Mouse (Mus musculus) ovary, adult 18-20 months (tissue): ENCODE results near the gene Clk1.

Experiments
- DNase-seq: peaks from one replicate; pipeline ENCODE4 v3.0.0; 2022; ENCODE audit warnings: low spot score, mixed read lengths

Gene Clk1

DNA sequence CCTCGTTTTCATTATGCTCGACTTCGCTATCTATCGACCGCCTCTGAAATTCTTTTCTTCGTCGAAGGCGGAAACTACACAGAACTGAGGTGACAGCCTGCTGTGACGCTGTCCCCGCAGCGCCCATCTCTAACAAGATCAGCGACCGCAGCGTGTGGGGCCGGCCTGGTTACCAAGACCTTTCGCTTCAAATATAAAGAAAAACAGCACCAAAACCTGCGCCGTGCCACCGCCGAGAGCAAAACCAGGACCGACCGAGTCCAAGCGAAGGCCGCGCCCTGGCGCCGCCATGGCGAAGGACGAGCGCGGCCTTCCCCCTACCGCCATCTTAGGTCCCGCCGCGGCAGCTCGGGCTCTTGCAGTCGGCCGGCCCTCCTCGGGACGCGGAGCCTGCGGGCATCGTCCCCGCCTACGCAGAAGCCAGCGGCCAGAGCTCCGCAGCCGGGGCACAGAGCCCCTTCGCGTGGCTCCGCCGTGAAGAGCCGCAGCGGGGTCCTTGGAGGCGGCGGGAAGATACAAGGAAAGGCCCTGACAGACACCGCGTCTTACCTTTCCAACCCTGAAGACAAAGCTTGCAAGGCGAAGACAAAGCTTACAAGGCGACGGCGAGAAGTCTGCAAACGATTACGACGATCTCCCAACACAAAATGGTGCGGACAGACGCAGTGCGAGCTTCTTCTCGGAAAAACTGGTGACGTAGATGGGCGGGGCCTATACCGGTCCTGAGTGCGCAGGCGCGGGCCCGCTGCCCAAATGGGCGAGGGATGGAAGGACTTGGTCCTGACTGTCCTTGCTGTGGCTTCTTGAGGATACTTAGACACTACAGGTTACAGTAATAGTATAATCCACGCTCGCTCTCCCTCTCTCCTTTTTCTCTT, at the start of gene Clk1:
Clk1 (minus strand) TSS at position 696 of the 878 bp plus-strand sequence.
- peak; percentile 95 for DNase-seq

- DNase-seq, result no peak
These were observed 41.7 kb upstream of the Clk1 start for GRCm38 (mm10) chr1:58465561-58465960.

- DNase-seq, result no peak
These were observed 41.2 kb upstream of the Clk1 start for GRCm38 (mm10) chr1:58465042-58465441.

GRCm38 (mm10) chr1:58463935-58464334, 40.1 kb upstream of the Clk1 start:
- no peak for DNase-seq

DNA sequence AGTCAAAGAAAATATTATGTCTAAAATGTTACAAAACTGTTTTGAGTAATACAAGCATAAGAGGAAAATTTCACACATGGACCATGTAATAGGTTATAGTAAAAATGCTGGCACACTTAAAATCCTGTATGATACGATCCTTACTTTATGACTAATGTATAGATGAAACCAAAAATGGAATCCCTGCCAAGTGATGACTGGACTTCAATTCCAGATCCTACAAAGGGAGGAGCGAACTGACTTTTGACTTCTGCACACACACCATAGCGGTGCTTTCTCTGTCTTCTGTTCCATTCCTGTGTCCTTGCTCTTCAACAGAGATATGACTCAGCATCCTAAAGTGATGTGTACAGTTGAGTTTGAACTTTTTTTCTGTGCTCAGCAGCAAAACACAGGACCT, 36.7 kb upstream of the Clk1 start:
- no peak for DNase-seq

DNA sequence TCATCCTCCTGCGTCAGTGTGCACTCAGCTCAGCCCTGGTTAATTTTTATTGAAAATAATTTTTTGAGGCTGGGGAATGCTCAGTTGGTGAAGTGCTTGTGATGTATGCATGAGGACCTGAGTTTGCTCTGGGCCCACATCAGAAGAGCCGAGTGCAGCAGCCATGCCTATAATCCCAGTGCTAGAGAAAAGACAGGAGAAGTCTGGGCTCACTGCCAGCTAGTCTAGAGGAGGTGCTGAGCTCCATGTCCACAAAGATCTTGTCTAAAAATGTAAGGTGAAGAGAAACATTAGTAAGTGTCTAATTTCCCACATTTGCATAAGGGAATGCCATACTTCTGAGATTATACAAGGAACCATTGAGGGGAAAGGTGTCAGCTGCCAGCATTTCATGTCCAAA, 35.0 kb upstream of the Clk1 start:
- no peak for DNase-seq

GRCm38 (mm10) chr1:58458175-58458574, 34.3 kb upstream of the Clk1 start:
- no peak for DNase-seq

GRCm38 (mm10) chr1:58454316-58454715, 30.4 kb upstream of the Clk1 start:
- DNase-seq, result no peak

DNA sequence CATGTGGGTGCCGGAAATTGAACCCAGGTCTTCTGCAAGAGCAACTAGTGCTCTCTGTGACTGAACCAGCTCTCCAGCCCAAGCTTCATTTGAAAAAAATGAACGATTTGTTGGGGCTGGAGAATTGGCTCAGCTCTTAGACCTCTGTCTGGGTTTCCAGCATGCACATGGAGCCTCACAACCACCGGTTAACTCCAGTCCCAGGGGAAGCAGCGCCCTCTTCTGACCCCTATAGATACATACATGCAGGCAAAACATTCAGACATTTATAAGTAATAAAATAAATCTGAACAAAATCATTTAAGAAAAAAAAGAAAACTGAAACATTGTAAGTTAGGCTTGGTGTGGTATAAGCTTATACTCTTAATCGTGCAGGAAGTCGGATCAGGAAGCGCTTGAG, 24.5 kb upstream of the Clk1 start:
- no peak for DNase-seq

DNA sequence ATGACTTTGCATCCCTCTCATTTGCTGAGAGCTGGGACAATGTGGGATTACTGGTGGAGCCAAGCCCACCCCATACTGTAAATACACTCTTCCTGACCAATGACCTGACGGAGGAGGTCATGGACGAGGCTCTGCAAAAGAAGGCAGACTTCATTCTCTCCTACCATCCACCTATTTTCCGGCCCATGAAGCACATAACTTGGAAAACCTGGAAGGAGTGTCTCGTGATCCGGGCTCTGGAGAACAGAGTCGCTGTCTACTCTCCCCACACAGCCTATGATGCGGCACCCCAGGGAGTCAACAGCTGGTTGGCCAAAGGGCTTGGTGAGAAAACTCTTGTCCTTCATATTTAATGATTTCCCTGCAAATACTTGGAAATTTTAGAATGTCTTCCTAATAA, 23.9 kb upstream of the Clk1 start:
- no peak for DNase-seq

DNA sequence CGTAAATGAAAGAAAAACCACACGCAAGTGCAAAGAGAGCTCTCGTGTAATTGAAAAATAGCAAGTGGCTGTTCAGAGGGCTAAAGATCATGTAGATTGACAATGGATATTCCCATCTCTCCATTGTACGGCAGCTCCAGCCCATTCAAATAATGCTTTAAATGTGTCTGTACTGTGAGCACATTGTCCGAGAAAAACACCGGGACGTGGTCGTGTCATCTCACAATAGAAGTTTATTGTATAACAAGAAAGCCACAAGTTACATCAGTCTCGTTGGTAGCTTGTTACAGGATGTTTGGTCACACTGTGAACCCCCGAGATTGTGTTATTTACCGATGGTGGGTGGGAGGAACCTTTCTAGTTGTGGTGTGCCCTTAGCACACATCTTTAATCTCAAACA, 22.0 kb upstream of the Clk1 start:
- no peak for DNase-seq

GRCm38 (mm10) chr1:58445143-58445722, 21.4 kb upstream of the Clk1 start, which contains the start of the genes Nif3l1 and Ppil3:
TSS of gene Nif3l1 (plus strand) at chr1:58445151.
TSS of gene Ppil3 (minus strand) at chr1:58445486.
- peak; percentile 82 for DNase-seq

DNA sequence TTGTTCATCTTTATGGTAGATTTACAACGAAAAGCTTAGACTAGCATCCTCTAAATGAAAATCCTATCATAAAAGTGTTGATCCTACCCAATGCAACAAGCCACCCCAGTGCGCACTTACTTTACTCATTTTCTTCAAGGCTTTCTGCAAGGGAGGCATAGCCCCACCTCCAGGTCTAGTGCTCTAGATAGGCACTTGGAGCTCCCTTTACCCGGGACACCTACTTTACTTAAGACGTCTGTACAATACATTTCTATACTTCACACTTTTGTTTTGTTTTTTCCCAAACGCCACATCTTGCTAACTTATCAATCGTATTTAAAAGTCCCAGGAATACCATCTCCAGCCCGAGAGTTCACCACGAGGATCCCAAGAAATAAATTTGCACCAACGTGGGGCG, 20.8 kb upstream of the Clk1 start:
- no peak for DNase-seq

- no peak for DNase-seq
These were observed 685 bp upstream of the Clk1 start for GRCm38 (mm10) chr1:58424551-58424950.

DNA sequence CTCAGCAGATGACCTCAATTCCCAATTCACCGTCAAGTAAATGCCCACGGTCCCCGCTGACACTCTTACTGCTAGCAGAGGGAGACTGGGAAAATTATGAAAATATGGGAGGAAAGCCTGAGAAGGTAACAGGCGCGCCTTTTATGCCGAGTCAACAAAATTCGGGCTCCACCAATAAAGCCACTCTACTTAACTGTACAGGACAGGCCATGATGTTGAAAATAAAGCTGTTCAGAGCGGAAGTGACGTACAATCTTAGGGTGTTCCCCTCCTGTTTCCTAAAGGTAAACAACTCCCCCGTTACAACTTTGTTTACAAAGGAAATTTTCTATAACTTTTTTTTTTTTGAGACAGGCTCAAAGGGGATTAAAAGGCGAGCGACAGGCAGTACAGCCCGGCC, 987 bp downstream of the Clk1 start:
- DNase-seq, result no peak

DNA sequence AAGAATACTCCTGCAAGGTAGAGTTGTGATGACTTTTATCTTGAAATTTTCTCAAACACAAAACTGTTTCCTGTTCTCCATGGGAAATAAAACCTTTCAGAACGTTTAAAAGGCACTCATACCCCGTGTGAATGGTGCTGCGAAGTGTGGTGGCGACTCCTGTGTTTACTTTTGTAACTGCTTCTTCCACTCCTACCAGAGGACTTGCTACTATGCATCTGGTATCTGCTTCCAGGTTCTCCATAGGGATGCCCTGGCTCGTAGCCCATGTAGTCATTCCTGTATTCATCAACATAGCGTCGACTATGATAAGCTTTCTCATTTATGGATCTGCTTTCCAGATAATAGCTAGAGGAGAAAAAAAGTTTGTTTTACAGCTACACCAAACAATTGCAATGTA, 2.9 kb downstream of the Clk1 start:
- DNase-seq, result no peak

- no peak for DNase-seq
These were observed 3.8 kb downstream of the Clk1 start for GRCm38 (mm10) chr1:58420032-58420431.

- DNase-seq, result no peak
These were observed 7.8 kb downstream of the Clk1 start for GRCm38 (mm10) chr1:58416048-58416447.

- no peak for DNase-seq
These were observed 8.4 kb downstream of the Clk1 start for GRCm38 (mm10) chr1:58415442-58415841.

GRCm38 (mm10) chr1:58410776-58411175, 13.1 kb downstream of the Clk1 start:
- DNase-seq, result no peak

GRCm38 (mm10) chr1:58410198-58410588, 13.7 kb downstream of the Clk1 start:
- DNase-seq, result no peak

GRCm38 (mm10) chr1:58409553-58410197, 14.2 kb downstream of the Clk1 start:
- DNase-seq, result no peak

DNA sequence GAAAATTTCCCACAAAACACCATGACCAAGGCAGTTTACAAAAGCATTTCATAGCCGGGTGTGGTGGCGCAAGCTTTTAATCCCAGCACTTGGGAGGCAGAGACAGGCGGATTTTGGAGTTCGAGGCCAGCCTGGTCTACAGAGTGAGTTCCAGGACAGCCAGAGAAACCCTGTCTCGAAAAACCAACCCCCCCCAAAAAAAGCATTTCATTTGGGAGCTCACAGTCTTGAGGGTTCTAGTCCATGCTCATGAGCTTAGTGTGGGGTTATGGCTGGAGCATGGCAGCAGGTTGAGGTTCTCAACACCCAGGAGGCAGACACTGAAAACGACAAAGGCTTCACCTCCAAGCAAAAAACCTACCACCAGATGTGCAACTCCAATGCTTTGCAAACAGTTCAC, 15.7 kb downstream of the Clk1 start:
- DNase-seq, result no peak
